Mouse (Mus musculus) C2C12 (cell line): ENCODE measurements around the gene Hcrtr1.

ENCODE experiments used
- CTCF ChIP-seq: IDR thresholded peaks from one replicate; pipeline ENCODE4 v1.5.1; 2011; ENCODE audit not compliant: control insufficient read depth, insufficient read depth, insufficient read length
- MAX ChIP-seq: IDR thresholded peaks from one replicate; pipeline ENCODE4 v1.6.1; 2011; ENCODE audit warnings: mild to moderate bottlenecking, control low read depth
- MYOG ChIP-seq: IDR thresholded peaks from one replicate; pipeline ENCODE4 v1.6.1; 2011; ENCODE audit not compliant: control insufficient read depth, insufficient read length; ENCODE audit errors: extremely low read depth
- USF1 ChIP-seq: IDR thresholded peaks from one replicate; pipeline ENCODE4 v1.6.1; 2011; ENCODE audit warnings: low read depth, mild to moderate bottlenecking, control low read depth, moderate library complexity

DNA sequence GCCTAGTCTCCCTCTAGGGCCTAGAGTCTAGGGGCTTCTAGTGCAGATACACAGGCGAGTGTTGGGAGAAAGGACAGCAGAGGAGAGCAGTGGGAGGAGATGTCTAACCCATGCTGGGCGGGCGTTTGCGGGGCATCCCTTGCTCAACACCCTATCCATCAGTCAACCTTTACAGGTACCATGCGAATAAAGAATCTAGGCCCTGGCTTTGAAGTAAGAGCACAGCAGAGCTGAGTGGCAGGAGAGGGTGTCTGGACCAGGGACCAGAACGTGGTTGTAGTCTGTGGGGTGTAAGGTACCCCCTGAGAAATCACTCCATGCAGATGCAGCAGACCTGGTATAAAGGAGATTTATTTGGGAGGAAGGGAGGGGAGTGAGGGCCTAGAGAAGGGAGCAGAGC lies 25.0 kb upstream of the Hcrtr1 start:
- TF ChIP-seq CTCF (no peak), MAX (no peak), USF1 (no peak), MYOG (no peak)
